Mouse (Mus musculus): ENCODE results near the gene Ank2.

DNA sequence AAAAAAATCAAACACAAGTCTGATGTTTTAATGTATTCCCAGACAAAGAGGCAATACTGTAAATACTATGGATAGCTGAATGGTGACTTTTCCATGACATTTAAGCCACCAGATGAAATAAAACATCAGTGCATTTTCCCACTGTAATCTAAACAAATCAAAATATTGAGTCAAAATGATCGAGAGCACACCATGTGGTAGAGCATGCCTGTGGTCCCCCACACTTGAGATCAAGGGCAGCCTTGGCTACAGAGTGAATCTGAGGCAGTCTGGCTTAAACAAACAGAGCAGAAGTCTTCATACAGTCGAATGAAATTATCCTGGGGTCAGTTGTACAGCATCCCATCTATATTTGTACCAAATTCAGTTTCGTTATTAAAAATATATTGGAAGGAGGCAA is 288.0 kb downstream of the Ank2 start:
- no peak for TF ChIP-seq POLR2A (IDR thresholded peaks at IDR 0.05; ENCODE audit: low read depth, low read length)
- no peak for TF ChIP-seq CTCF (conservative IDR thresholded peaks at IDR 0.05; ENCODE audit: insufficient read depth, insufficient read length, low read depth, low read length)

Data from kidney, adult 2 months (tissue).